Mouse (Mus musculus) left cerebral cortex, adult 2 months (tissue): Measurements from ENCODE around the gene Macrod1. TPM values are rescaled to one million over a fixed set of nuclear protein-coding genes. Genes with fewer than 3 reads are reported as not detected.
"Not testable (repeated sequence)": the region's sequence is repeated elsewhere in the genome, so short reads cannot be mapped to it uniquely, and the experiment has no call there.

ENCODE experiments used
- DNase-seq, 2 experiments: peaks; one replicate each; pipeline ENCODE4 v3.0.0; 2021 to 2022; ENCODE audit warnings: low spot score in 2 of 2, mixed read lengths in 1 of 2; ENCODE audit errors: extremely low spot score in 1 of 2
- H3K27ac ChIP-seq: fragments of 200-600 bp; 2 replicates; pipeline ENCODE4 v1.8.1; 2022
- H3K4me3 ChIP-seq: fragments of 200-600 bp; 2 replicates; pipeline ENCODE4 v1.8.1; 2022
- CTCF ChIP-seq: fragments of 200-600 bp; IDR thresholded peaks from 2 replicates; pipeline ENCODE4 v1.8.1; 2022; ENCODE audit warnings: antibody characterized with exemption, mild to moderate bottlenecking, moderate library complexity
- intact Hi-C: fragments of 180-260 bp; cut with DNase I; formaldehyde crosslinking; loops from one replicate; pipeline ENCODE4 v1.15.1; 2025
- total RNA-seq, 2 experiments: library from RNA; stranded (reverse); gene quantifications; 2 replicates each; pipeline ENCODE4 v1.2.3; 2021

Macrod1 gene
- total RNA-seq, 2 experiments from 2014 or later, result 13.3 to 15.7 TPM

GRCm38 (mm10) chr19:7070775-7071174 is 14.2 kb downstream of the Macrod1 start:
- H3K4me3 ChIP-seq, result no peak overlapping the region
- TF ChIP-seq CTCF, result no peak
- DNase-seq, result no peak
- intact Hi-C loops, result no loop called here
- H3K27ac ChIP-seq, result no peak overlapping the region

- TF ChIP-seq CTCF, result no peak
- no peak overlapping the region for H3K4me3 ChIP-seq
- no peak for DNase-seq
- intact Hi-C loops, result no loop called here
- no peak overlapping the region for H3K27ac ChIP-seq
Observed at GRCm38 (mm10) chr19:7072221-7072620, 15.6 kb downstream of the Macrod1 start.

- TF ChIP-seq CTCF, result no peak
- no peak for DNase-seq
- no peak overlapping the region for H3K27ac ChIP-seq
- no peak overlapping the region for H3K4me3 ChIP-seq
- intact Hi-C loops, result no loop called here
Observed at GRCm38 (mm10) chr19:7073997-7074781, 17.6 kb downstream of the Macrod1 start.

GRCm38 (mm10) chr19:7075336-7075735 is 18.7 kb downstream of the Macrod1 start:
- H3K4me3 ChIP-seq, intact Hi-C loops, H3K27ac ChIP-seq, DNase-seq: not testable (repeated sequence)

GRCm38 (mm10) chr19:7077666-7078065 is 21.1 kb downstream of the Macrod1 start:
- no peak for TF ChIP-seq CTCF
- H3K27ac ChIP-seq, result no peak overlapping the region
- intact Hi-C loops, result no loop called here
- DNase-seq, result no peak
- no peak overlapping the region for H3K4me3 ChIP-seq

- H3K27ac ChIP-seq, result no peak overlapping the region
- no peak for TF ChIP-seq CTCF
- H3K4me3 ChIP-seq, result no peak overlapping the region
- DNase-seq, result no peak
- intact Hi-C loops, result no loop called here
Observed at GRCm38 (mm10) chr19:7078271-7078670, 21.7 kb downstream of the Macrod1 start.

GRCm38 (mm10) chr19:7081516-7082266 is 25.1 kb downstream of the Macrod1 start:
- no peak for TF ChIP-seq CTCF
- DNase-seq, result peak in 1 of 2 experiments; percentile 59
- H3K27ac ChIP-seq, result peak overlapping the region; percentile 52
- intact Hi-C loops, result loop anchor here (2.0 to 5.0 kb wide), 2 partner anchors 67 to 86 kb away; no protein-coding TSS in a partner anchor
- no peak overlapping the region for H3K4me3 ChIP-seq

- TF ChIP-seq CTCF, result no peak
- Histone ChIP-seq H3K27ac (peak overlapping the region; percentile 52), H3K4me3 (no peak overlapping the region)
- DNase-seq, result peak in 1 of 2 experiments; percentile 66
- intact Hi-C loops, result loop anchor here (2.0 to 5.0 kb wide), 2 partner anchors 66 to 84 kb away; no protein-coding TSS in a partner anchor
Observed at GRCm38 (mm10) chr19:7083035-7083794, 26.6 kb downstream of the Macrod1 start.

- H3K4me3 ChIP-seq, result no peak overlapping the region
- no peak for DNase-seq
- H3K27ac ChIP-seq, result no peak overlapping the region
- TF ChIP-seq CTCF, result no peak
- intact Hi-C loops, result loop anchor here (5.0 kb wide), 1 partner anchor 83 kb away; no protein-coding TSS in a partner anchor
Observed at GRCm38 (mm10) chr19:7084734-7085133, 28.1 kb downstream of the Macrod1 start.

- no peak for DNase-seq
- Histone ChIP-seq H3K27ac (peak overlapping the region; percentile 47; the same call in 1 of the 2 replicates), H3K4me3 (no peak overlapping the region)
- no peak for TF ChIP-seq CTCF
- intact Hi-C loops, result no loop called here
Observed at GRCm38 (mm10) chr19:7088558-7088957, 31.9 kb downstream of the Macrod1 start.

GRCm38 (mm10) chr19:7089050-7089449 is 32.4 kb downstream of the Macrod1 start:
- intact Hi-C loops, result no loop called here
- Histone ChIP-seq H3K27ac (0 out of 2 replicates have a peak overlapping the region, but pooled peaks have one; percentile 28), H3K4me3 (no peak overlapping the region)
- DNase-seq, result no peak
- TF ChIP-seq CTCF, result no peak
